Mouse (Mus musculus) intestine, embryonic 16.5 days (tissue): Measurements from ENCODE around the gene Atp5c1. TPM values are rescaled to one million over a fixed set of nuclear protein-coding genes. Genes with fewer than 3 reads are reported as not detected.

Experiments used
- ATAC-seq: fragments of 200-750 bp; cut with Nextera tagmentation; 2 replicates; pipeline ENCODE4 v1.8.0; 2017; ENCODE audit warnings: moderate TSS enrichment, moderate library complexity
- H3K27ac ChIP-seq: fragments of 300-500 bp; sonication (generic); 2 replicates; pipeline ENCODE4 v1.5.1; 2014; ENCODE audit warnings: mild to moderate bottlenecking, low read length
- H3K27me3 ChIP-seq: fragments of 300-500 bp; sonication (generic); replicated peaks from 2 replicates; pipeline ENCODE4 v1.6.1; 2014; ENCODE audit warnings: low read length, control low read depth, mixed read lengths; ENCODE audit not compliant: control insufficient read depth, insufficient read depth
- H3K36me3 ChIP-seq: fragments of 300-500 bp; sonication (generic); 2 replicates; pipeline ENCODE4 v1.6.1; 2014; ENCODE audit warnings: low read length, control low read depth; ENCODE audit not compliant: control insufficient read depth, insufficient read depth
- H3K4me1 ChIP-seq: fragments of 300-500 bp; sonication (generic); 2 replicates; pipeline ENCODE4 v1.6.1; 2014; ENCODE audit warnings: low read length, control low read depth, mixed read lengths; ENCODE audit not compliant: control insufficient read depth, insufficient read depth
- H3K4me2 ChIP-seq: fragments of 300-500 bp; sonication (generic); 2 replicates; pipeline ENCODE4 v1.6.1; 2014; ENCODE audit warnings: low read depth, low read length, control low read depth
- H3K4me3 ChIP-seq: fragments of 300-500 bp; sonication (generic); 2 replicates; pipeline ENCODE4 v1.5.1; 2014; ENCODE audit warnings: mild to moderate bottlenecking, low read length
- H3K9ac ChIP-seq: fragments of 300-500 bp; sonication (generic); 2 replicates; pipeline ENCODE4 v1.6.1; 2014; ENCODE audit warnings: low read depth, low read length
- H3K9me3 ChIP-seq: fragments of 300-500 bp; sonication (generic); 2 replicates; pipeline ENCODE4 v1.6.1; 2016; ENCODE audit warnings: low read length, control low read depth; ENCODE audit not compliant: control insufficient read depth
- WGBS: fragments of 180-500 bp; shearing (Covaris S2); extraction: QIAGEN DNeasy Blood & Tissue Kit; methylation state at CpG from one replicate; pipeline ENCODE4 v1.1.7; 2014; 5-methylcytosine and 5-hydroxymethylcytosine counted together
- polyA plus RNA-seq: library from polyadenylated mRNA; unstranded; fragments of >200 nt; fragmentation: Nextera tagmentation; extraction: Ambion mirVana; gene quantifications from 2 replicates; pipeline ENCODE4 v1.2.1, GENCODE M21; 2015

The Atp5c1 gene
- polyA plus RNA-seq, 1 experiment from 2014 or later: 986 TPM

GRCm38 (mm10) chr2:10029755-10030154 lies 50.6 kb downstream of the Atp5c1 start:
- Histone ChIP-seq H3K4me1 (0 out of 2 replicates have a peak, but pooled peaks cover 2% of the 10 kb centered on the region), H3K9me3 (no peaks in the 10 kb centered on the region), H3K9ac (no peak overlapping the region), H3K4me2 (no peak overlapping the region), H3K4me3 (no peak overlapping the region), H3K36me3 (no peaks in the 10 kb centered on the region), H3K27ac (no peak overlapping the region), H3K27me3 (no peaks in the 10 kb centered on the region)
- no peak for ATAC-seq
- whole genome bisulfite sequencing: 75% methylated on average over 7 of the region's 7 CpGs

GRCm38 (mm10) chr2:10024264-10024663 lies 56.0 kb downstream of the Atp5c1 start:
- Histone ChIP-seq H3K9me3 (no peaks in the 10 kb centered on the region), H3K4me3 (no peak overlapping the region), H3K4me2 (no peak overlapping the region), H3K36me3 (no peaks in the 10 kb centered on the region), H3K27me3 (no peaks in the 10 kb centered on the region), H3K9ac (no peak overlapping the region), H3K4me1 (no peaks in the 10 kb centered on the region), H3K27ac (no peak overlapping the region)
- no peak for ATAC-seq
- 79% methylated on average over 6 of the region's 6 CpGs for WGBS

GRCm38 (mm10) chr2:10021296-10021695 lies 59.0 kb downstream of the Atp5c1 start:
- no peak overlapping the region for H3K4me3 ChIP-seq
- H3K36me3 ChIP-seq: no peaks in the 10 kb centered on the region
- no peak overlapping the region for H3K27ac ChIP-seq
- 92% methylated on average over 11 of the region's 11 CpGs for WGBS
- no peaks in the 10 kb centered on the region for H3K4me1 ChIP-seq
- no peaks in the 10 kb centered on the region for H3K9me3 ChIP-seq
- no peak overlapping the region for H3K4me2 ChIP-seq
- no peak overlapping the region for H3K9ac ChIP-seq
- H3K27me3 ChIP-seq: no peaks in the 10 kb centered on the region
- no peak for ATAC-seq

GRCm38 (mm10) chr2:10014951-10015635 lies 65.2 kb downstream of the Atp5c1 start:
- H3K9ac ChIP-seq: no peak overlapping the region
- H3K9me3 ChIP-seq: no peaks in the 10 kb centered on the region
- WGBS: 76% methylated on average over 10 of the region's 10 CpGs
- no peak overlapping the region for H3K4me2 ChIP-seq
- no peaks in the 10 kb centered on the region for H3K27me3 ChIP-seq
- H3K4me3 ChIP-seq: no peak overlapping the region
- H3K27ac ChIP-seq: no peak overlapping the region
- H3K4me1 ChIP-seq: no peaks in the 10 kb centered on the region
- no peaks in the 10 kb centered on the region for H3K36me3 ChIP-seq
- ATAC-seq: no peak

- no peak for ATAC-seq
- H3K27me3 ChIP-seq: no peaks in the 10 kb centered on the region
- no peaks in the 10 kb centered on the region for H3K4me1 ChIP-seq
- no peak overlapping the region for H3K4me2 ChIP-seq
- WGBS: 43% methylated on average over 7 of the region's 7 CpGs
- H3K9me3 ChIP-seq: no peaks in the 10 kb centered on the region
- H3K36me3 ChIP-seq: no peaks in the 10 kb centered on the region
- no peak overlapping the region for H3K4me3 ChIP-seq
- no peak overlapping the region for H3K9ac ChIP-seq
- H3K27ac ChIP-seq: no peak overlapping the region
Observed at GRCm38 (mm10) chr2:10010263-10010909, 69.9 kb downstream of the Atp5c1 start.

GRCm38 (mm10) chr2:10009671-10010254 lies 70.5 kb downstream of the Atp5c1 start:
- Histone ChIP-seq H3K4me2 (no peak overlapping the region), H3K9me3 (no peaks in the 10 kb centered on the region), H3K36me3 (no peaks in the 10 kb centered on the region), H3K4me3 (no peak overlapping the region), H3K9ac (no peak overlapping the region), H3K4me1 (no peaks in the 10 kb centered on the region), H3K27me3 (no peaks in the 10 kb centered on the region), H3K27ac (no peak overlapping the region)
- no peak for ATAC-seq
- 82% methylated on average over 13 of the region's 13 CpGs for WGBS

GRCm38 (mm10) chr2:10008593-10008992 lies 71.7 kb downstream of the Atp5c1 start:
- Histone ChIP-seq H3K4me2 (no peak overlapping the region), H3K27me3 (no peaks in the 10 kb centered on the region)

More at GRCm38 (mm10) chr2:10008593-10008992, 71.7 kb downstream of the Atp5c1 start:
- no peak for ATAC-seq
- Histone ChIP-seq H3K9me3 (no peaks in the 10 kb centered on the region), H3K4me3 (no peak overlapping the region), H3K36me3 (no peaks in the 10 kb centered on the region), H3K9ac (no peak overlapping the region), H3K4me1 (no peaks in the 10 kb centered on the region), H3K27ac (no peak overlapping the region)
- WGBS: 67% methylated on average over 4 of the region's 4 CpGs

Other genes starting within 250 kb of the Atp5c1 start
- not detected in 2 replicates for gene 4930412O13Rik, start 199.3 kb downstream of the Atp5c1 start, polyA plus RNA-seq
- not detected in 2 replicates for gene 9230102O04Rik, start 191.0 kb downstream of the Atp5c1 start, polyA plus RNA-seq
- 2.0 and 2.1 TPM in 2 replicates for gene Gata3, start 190.5 kb downstream of the Atp5c1 start, polyA plus RNA-seq
- gene Taf3, start 31.9 kb downstream of the Atp5c1 start, polyA plus RNA-seq: 8.9 TPM in 2 replicates
- gene Kin, start 83 bp upstream of the Atp5c1 start, polyA plus RNA-seq: 17.9 and 22.7 TPM in 2 replicates
- gene Itih2, start 50.9 kb upstream of the Atp5c1 start, polyA plus RNA-seq: 2.5 and 7.6 TPM in 2 replicates
- 12.5 and 12.6 TPM in 2 replicates for gene Itih5, start 73.1 kb upstream of the Atp5c1 start, polyA plus RNA-seq